Mouse (Mus musculus): ENCODE data around the gene Dnah6. TPM values are rescaled to one million over a fixed set of nuclear protein-coding genes. Genes with fewer than 3 reads are reported as not detected.

Gene Dnah6
- polyA plus RNA-seq, 2 experiments, result 0.01 TPM

DNA sequence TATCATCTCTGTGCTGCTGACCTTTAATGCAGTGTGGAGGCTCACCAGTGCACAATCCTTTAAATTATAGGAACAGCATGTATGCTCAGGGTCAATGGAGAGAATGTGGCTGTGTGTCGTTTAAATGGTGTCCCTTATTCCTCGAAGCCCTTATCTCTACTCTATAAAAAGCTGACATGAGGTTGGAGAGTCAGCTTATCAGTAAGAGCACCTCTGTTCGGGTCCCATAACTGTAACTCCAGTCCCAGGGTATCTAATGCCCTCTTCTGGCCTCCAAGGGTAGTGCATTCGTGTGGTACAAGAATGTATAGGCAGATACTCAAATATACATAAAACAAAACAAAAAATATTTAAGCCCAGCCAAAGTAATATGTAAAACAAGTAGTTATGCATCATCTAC, 16.5 kb downstream of the Dnah6 start:
- no peaks in the 10 kb centered on the region for H3K27me3 ChIP-seq (ENCODE audit: control insufficient read depth, insufficient read depth, low read length)
- WGBS (ENCODE audit: insufficient replicate concordance), result 31% methylated on average over 4 of the region's 4 CpGs
- no peaks in the 10 kb centered on the region for H3K36me3 ChIP-seq (replicated peaks; ENCODE audit: control insufficient read depth, insufficient read depth, low read depth)
- no peak overlapping the region for H3K4me2 ChIP-seq (ENCODE audit: low read depth)
- DNase-seq (ENCODE audit: low read depth in 3 of 3, low spot score in 3 of 3), result no peak
- H3K4me3 ChIP-seq (ENCODE audit: insufficient read depth in 1 of 2, low read depth in 2 of 2, low read length in 2 of 2), result no peak overlapping the region
- peak; percentile 36; the same call in 1 of the 2 replicates for TF ChIP-seq CTCF (IDR thresholded peaks at IDR 0.05; ENCODE audit: low read depth)
- TF ChIP-seq EP300 (IDR thresholded peaks at IDR 0.05; ENCODE audit: low read depth), result no peak
- ATAC-seq (ENCODE audit: insufficient read depth), result no peak
- H3K9ac ChIP-seq (replicated peaks), result no peak overlapping the region
- no peaks in the 10 kb centered on the region for H3K9me3 ChIP-seq (ENCODE audit: control insufficient read depth, low read length)
- H3K4me1 ChIP-seq (replicated peaks; ENCODE audit: control insufficient read depth in 2 of 2, insufficient read depth in 2 of 2, low read length in 1 of 2), result no peaks in the 10 kb centered on the region
- H3K27ac ChIP-seq, result no peak overlapping the region

DNA sequence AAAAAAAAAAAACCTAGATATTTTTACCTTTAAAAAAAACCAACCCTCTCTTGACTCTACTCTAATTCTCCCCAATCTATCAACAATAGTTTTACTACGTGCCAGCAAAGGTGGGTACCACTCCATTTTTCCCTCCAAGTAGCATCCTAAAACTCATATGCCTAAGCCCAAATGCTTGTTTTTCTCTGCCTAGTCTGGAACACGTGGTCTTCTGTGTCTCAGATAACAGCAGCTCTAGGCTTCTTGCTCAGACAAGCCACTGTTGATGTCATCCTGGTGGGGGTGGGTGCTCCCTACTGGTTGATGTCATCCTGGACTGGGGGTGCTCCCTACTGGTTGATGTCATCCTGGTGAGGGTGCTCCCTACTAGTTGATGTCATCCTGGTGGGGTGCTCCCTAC, 17.7 kb downstream of the Dnah6 start:
- TF ChIP-seq CTCF (IDR thresholded peaks at IDR 0.05; ENCODE audit: low read depth), result no peak
- no peak for TF ChIP-seq EP300 (IDR thresholded peaks at IDR 0.05; ENCODE audit: low read depth)
- Histone ChIP-seq H3K9ac (replicated peaks) (no peak overlapping the region), H3K36me3 (replicated peaks; ENCODE audit: control insufficient read depth, insufficient read depth, low read depth) (no peaks in the 10 kb centered on the region), H3K27me3 (ENCODE audit: control insufficient read depth, insufficient read depth, low read length) (no peaks in the 10 kb centered on the region), H3K4me2 (ENCODE audit: low read depth) (no peak overlapping the region), H3K4me3 (ENCODE audit: insufficient read depth in 1 of 2, low read depth in 2 of 2, low read length in 2 of 2) (no peak overlapping the region), H3K9me3 (ENCODE audit: control insufficient read depth, low read length) (no peaks in the 10 kb centered on the region), H3K4me1 (replicated peaks; ENCODE audit: control insufficient read depth in 2 of 2, insufficient read depth in 2 of 2, low read length in 1 of 2) (no peaks in the 10 kb centered on the region), H3K27ac (no peak overlapping the region)
- no peak for ATAC-seq (ENCODE audit: insufficient read depth)
- WGBS (ENCODE audit: insufficient replicate concordance), result 37% methylated on average over 2 of the region's 2 CpGs
- no peak for DNase-seq (ENCODE audit: low read depth in 3 of 3, low spot score in 3 of 3)

DNA sequence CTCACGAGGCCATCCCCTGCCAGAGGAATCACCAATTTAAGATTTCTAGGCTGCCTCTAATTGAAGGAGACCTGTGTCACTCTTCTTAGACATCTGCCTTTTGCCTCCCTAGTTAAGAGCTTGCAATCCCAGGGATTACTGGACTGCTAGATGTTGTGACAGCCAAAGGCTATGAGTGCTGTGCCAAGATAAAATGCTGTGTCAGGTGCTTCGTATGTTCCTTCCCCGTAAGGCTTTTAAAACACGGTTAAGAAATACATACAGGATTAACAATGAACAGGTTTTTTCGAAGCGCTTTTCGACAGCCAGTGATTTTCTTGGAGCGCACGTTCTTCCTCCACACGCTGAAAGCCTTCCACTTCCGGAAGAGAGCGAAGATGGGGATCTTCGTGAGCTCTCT, 26.2 kb downstream of the Dnah6 start:
- no peak overlapping the region for H3K27ac ChIP-seq
- 77% methylated on average over 13 of the region's 13 CpGs for WGBS (ENCODE audit: insufficient replicate concordance)
- no peak for DNase-seq (ENCODE audit: low read depth in 3 of 3, low spot score in 3 of 3)
- TF ChIP-seq EP300 (IDR thresholded peaks at IDR 0.05; ENCODE audit: low read depth) (no peak), CTCF (IDR thresholded peaks at IDR 0.05; ENCODE audit: low read depth) (no peak)
- no peak overlapping the region for H3K4me3 ChIP-seq (ENCODE audit: insufficient read depth in 1 of 2, low read depth in 2 of 2, low read length in 2 of 2)
- H3K9me3 ChIP-seq (ENCODE audit: control insufficient read depth, low read length), result no peaks in the 10 kb centered on the region
- no peaks in the 10 kb centered on the region for H3K4me1 ChIP-seq (replicated peaks; ENCODE audit: control insufficient read depth in 2 of 2, insufficient read depth in 2 of 2, low read length in 1 of 2)
- no peak overlapping the region for H3K4me2 ChIP-seq (ENCODE audit: low read depth)
- ATAC-seq (ENCODE audit: insufficient read depth), result no peak
- no peaks in the 10 kb centered on the region for H3K27me3 ChIP-seq (ENCODE audit: control insufficient read depth, insufficient read depth, low read length)
- H3K36me3 ChIP-seq (replicated peaks; ENCODE audit: control insufficient read depth, insufficient read depth, low read depth), result no peaks in the 10 kb centered on the region
- H3K9ac ChIP-seq (replicated peaks), result no peak overlapping the region

DNA sequence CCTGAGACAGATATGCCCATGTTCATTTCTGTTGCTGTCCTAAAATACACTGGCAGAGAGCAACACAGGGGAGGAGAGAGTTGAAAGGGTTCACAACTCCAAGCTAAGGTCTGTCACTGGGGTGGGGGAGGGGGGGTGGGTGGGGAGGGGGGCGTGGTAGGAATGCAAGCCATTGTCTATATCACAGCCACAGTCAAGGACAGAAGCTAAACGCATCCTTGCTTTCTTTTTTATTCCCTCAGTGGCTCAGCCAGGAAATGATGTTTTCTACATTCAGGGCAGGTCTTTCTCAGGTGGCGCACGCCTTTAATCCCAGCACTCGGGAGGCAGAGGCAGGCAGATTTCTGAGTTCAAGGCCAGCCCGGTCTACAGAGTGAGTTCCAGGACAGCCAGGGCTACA, 30.7 kb downstream of the Dnah6 start:
- Histone ChIP-seq H3K27me3 (ENCODE audit: control insufficient read depth, insufficient read depth, low read length) (no peaks in the 10 kb centered on the region), H3K4me2 (ENCODE audit: low read depth) (no peak overlapping the region), H3K9ac (replicated peaks) (no peak overlapping the region), H3K4me3 (ENCODE audit: insufficient read depth in 1 of 2, low read depth in 2 of 2, low read length in 2 of 2) (no peak overlapping the region), H3K9me3 (ENCODE audit: control insufficient read depth, low read length) (no peaks in the 10 kb centered on the region), H3K36me3 (replicated peaks; ENCODE audit: control insufficient read depth, insufficient read depth, low read depth) (no peaks in the 10 kb centered on the region), H3K27ac (no peak overlapping the region), H3K4me1 (replicated peaks; ENCODE audit: control insufficient read depth in 2 of 2, insufficient read depth in 2 of 2, low read length in 1 of 2) (no peaks in the 10 kb centered on the region)
- no peak for TF ChIP-seq CTCF (IDR thresholded peaks at IDR 0.05; ENCODE audit: low read depth)
- TF ChIP-seq EP300 (IDR thresholded peaks at IDR 0.05; ENCODE audit: low read depth), result no peak
- WGBS (ENCODE audit: insufficient replicate concordance), result 60% methylated on average over 6 of the region's 6 CpGs
- DNase-seq (ENCODE audit: low read depth in 3 of 3, low spot score in 3 of 3), result no peak
- ATAC-seq (ENCODE audit: insufficient read depth), result no peak

DNA sequence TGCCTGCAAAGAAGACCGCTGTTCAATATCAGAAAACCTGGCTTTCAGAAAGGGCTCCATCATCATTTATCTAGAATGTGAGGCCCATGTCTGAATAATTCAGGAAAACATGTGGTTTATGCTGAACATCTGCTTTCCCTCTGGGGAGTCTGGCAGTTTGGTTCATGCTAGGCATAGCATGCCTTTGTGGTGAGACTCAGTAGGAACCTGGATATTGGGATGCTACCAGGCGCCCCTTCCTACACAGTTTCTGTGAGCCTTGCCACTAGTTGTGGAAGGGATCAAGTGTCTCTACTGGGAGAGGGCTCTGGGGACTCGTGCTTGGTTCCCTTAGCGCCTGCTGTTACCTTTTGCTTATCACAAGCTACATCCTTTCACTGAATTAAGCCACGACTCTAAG, 37.2 kb downstream of the Dnah6 start:
- Histone ChIP-seq H3K27me3 (ENCODE audit: control insufficient read depth, insufficient read depth, low read length) (no peaks in the 10 kb centered on the region), H3K9me3 (ENCODE audit: control insufficient read depth, low read length) (no peaks in the 10 kb centered on the region), H3K36me3 (replicated peaks; ENCODE audit: control insufficient read depth, insufficient read depth, low read depth) (no peaks in the 10 kb centered on the region), H3K4me3 (ENCODE audit: insufficient read depth in 1 of 2, low read depth in 2 of 2, low read length in 2 of 2) (no peak overlapping the region), H3K4me2 (ENCODE audit: low read depth) (no peak overlapping the region), H3K9ac (replicated peaks) (no peak overlapping the region), H3K4me1 (replicated peaks; ENCODE audit: control insufficient read depth in 2 of 2, insufficient read depth in 2 of 2, low read length in 1 of 2) (peaks cover 0 to 8% of the 10 kb centered on the region in 2 experiments; a peak in 2 of 4 replicates), H3K27ac (no peak overlapping the region)
- DNase-seq (ENCODE audit: low read depth in 3 of 3, low spot score in 3 of 3) (no peak), ATAC-seq (ENCODE audit: insufficient read depth) (no peak)
- 42% methylated on average over 5 of the region's 5 CpGs for WGBS (ENCODE audit: insufficient replicate concordance)
- TF ChIP-seq EP300 (IDR thresholded peaks at IDR 0.05; ENCODE audit: low read depth), result no peak
- no peak for TF ChIP-seq CTCF (IDR thresholded peaks at IDR 0.05; ENCODE audit: low read depth)

Measured in liver, embryonic 14.5 days (tissue).